Mouse (Mus musculus) c-Kit-positive CD71-positive TER-119-positive erythroid progenitor cells, embryonic 14.5 days (primary cell): ENCODE results near the gene Tmed10.

Source experiments
- DNase-seq: peaks from one replicate; pipeline ENCODE4 v3.0.0-alpha.2; 2013; ENCODE audit warnings: low spot score

Tmed10 gene

GRCm38 (mm10) chr12:85374561-85375272 is at the start of gene Tmed10:
Tmed10 (minus strand) TSS chr12:85374847.
- peak; percentile 91 for DNase-seq

GRCm38 (mm10) chr12:85423236-85423635 is 48.6 kb upstream of the Tmed10 start:
- no peak for DNase-seq

DNA sequence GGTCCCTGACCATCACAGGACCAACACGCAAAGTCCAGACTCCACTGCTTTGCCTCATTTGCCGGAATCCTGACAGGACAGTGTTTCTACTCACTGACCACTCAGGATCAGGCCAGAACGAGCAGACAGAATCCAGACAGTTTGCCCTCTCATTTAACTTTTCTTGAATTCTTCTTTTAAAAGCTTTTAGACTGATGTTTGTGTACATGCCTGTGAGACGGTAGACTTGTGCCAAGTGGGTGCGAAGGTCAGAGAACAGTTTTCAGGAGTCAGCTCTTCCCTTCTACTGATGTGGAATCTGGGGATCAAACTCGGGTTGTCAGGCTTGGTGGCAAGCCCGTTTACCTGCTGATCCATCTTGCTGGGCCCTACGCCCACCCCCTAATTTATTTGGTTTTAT is 47.9 kb upstream of the Tmed10 start:
- DNase-seq: no peak

DNA sequence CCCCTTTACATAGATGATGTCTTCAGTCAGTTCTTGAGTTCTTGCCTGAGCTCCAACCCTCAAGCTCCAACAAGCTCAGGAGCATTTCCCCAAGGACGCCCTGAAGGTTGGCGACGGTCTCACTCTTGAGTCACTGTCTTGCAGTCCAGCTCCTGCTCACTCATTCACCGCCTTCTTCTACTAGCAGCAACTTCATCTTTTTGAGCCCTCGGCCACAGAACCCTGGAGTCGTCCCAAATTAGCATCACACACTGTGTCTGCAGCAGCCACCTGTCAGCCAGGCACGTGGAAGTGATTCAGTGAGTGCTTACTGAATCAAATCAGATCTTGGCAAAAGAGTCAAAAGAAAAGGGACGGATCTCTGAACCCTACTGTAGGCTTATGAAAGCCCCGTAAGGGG is 46.3 kb upstream of the Tmed10 start:
- no peak for DNase-seq

DNA sequence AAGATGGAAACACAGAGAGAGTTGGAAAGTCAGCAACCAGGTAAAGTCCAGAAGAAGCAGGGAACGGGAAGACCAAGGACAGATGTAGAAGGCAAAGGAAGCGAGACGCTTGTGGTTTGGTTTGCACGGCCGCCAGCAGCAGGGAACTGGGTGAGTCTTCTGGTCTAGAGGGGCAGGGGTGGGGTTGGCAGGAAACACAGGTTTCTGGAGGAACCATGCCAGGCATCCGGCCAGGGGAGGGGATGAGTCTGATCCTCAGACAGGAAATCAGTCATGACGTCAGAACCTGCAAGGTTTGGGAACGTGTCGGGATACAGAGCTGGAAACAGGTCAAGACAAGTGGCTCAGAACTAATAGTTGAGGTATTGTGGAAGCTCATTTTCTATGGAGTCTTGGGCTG is 43.2 kb upstream of the Tmed10 start:
- DNase-seq: no peak

- DNase-seq: no peak
Measured at GRCm38 (mm10) chr12:85416298-85416697, 41.7 kb upstream of the Tmed10 start.

GRCm38 (mm10) chr12:85415876-85416275 is 41.2 kb upstream of the Tmed10 start:
- DNase-seq: no peak

DNA sequence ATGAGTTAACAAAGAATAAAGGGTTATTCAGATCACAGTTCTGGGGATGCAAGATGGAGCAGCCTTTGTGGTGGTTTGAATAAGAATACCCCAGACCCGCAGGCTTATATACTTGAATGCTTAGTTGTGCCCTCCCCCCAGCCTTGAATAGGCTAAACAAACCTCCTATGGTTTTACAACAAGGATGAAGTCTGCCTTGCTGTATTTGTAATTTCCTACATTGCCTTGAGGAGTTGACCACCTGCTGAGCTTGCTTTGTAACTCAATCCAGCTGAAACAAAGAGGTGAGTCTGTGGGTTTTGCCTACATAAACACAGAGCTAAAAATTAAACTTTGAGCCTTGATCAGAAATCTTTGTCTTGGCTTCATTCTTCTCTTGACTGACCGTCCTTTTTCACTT is 36.5 kb upstream of the Tmed10 start:
- no peak for DNase-seq

- no peak for DNase-seq
Measured at GRCm38 (mm10) chr12:85397960-85398272, 23.3 kb upstream of the Tmed10 start.

GRCm38 (mm10) chr12:85397063-85397959 is 22.7 kb upstream of the Tmed10 start:
- DNase-seq: no peak

GRCm38 (mm10) chr12:85393981-85394380 is 19.3 kb upstream of the Tmed10 start:
- no peak for DNase-seq

DNA sequence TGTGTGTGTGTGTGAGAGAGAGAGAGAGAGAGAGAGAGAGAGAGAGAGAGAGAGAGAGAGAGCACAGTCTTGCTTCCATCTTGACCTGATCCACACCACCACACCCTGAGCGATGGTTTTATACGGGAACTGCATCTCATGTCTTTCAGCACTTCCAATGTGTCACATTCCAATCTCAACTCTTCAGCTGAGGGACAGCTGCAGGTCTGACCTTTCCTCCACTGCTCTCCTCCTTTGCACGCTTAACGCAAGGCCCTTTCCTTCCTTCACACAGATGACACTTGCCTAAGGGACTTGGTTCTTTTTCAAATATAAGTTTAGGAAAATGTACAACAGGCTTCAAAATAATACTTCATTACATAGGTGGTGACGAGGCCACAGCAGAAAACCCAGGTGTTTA is 18.9 kb upstream of the Tmed10 start:
- no peak for DNase-seq

DNA sequence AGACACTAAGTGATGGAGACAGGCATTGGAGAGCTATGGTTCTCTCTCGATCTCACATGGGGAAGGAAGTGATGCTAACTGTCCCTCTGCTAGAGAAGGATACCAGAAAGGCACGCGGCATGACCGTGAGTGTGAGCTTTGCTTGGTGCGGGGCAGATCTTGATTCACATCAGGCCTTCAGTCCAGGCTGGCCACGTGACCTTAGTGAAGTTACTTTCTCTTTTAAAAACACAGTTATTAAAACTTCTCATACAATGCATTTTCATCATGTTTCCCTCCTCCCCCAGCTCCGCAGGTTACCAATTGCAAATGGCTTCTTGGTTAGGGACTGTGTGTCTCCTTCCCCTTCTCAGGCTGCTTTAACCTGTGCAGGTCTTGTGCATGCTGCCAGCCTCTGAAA is 16.5 kb upstream of the Tmed10 start:
- no peak for DNase-seq

GRCm38 (mm10) chr12:85389204-85390185 is 14.8 kb upstream of the Tmed10 start:
- no peak for DNase-seq

DNA sequence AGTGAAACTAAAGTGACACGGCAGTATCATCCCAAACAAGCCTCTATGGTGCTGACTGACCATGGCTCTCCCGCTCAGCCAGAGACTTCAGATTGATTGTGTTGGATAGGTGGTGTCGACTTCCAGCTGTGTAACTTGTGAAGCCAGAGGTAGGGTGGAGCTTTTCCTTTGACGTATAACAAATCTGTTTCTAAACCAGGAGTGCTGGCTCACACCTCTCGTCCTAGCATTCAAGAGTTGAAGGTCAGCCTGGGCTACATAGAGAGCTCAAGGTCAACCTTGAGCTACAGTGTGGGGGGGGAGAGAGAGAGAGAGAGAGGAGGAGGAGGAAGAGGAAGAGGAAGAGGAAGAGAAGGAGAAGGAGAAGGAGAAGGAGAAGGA is 11.3 kb upstream of the Tmed10 start:
- no peak for DNase-seq

DNA sequence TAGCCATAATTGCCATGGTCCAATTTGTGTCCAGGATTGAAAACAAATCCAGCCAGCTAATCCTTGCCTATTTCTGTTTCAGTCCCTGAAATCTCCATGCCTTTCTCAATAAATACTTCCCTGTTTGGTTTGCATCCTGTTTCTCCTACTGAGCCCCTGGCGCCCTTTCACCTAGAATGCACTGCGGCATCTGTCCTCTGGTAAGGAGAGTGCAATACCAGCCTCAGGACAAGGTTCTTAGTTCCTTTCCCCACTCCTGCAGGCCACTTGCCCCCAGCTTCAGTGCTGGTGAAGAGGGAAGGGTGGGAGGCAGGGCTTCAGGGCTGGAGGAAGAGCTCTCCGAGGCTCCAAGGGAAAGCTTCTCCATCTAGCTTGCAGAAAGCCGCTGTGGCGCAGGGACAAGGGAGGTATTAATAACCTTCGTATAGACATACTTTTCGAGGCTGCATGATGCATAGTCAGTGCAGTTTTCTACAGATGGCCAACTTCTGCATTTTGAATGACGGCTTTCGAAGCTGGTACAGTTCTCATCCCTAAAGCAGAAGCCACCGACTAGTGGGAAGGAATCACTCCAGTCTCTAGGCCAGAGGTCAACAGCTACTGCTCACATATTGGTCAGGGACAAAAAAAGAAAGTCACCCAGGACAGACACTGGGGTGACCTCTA is 10.8 kb upstream of the Tmed10 start:
- DNase-seq: no peak

DNA sequence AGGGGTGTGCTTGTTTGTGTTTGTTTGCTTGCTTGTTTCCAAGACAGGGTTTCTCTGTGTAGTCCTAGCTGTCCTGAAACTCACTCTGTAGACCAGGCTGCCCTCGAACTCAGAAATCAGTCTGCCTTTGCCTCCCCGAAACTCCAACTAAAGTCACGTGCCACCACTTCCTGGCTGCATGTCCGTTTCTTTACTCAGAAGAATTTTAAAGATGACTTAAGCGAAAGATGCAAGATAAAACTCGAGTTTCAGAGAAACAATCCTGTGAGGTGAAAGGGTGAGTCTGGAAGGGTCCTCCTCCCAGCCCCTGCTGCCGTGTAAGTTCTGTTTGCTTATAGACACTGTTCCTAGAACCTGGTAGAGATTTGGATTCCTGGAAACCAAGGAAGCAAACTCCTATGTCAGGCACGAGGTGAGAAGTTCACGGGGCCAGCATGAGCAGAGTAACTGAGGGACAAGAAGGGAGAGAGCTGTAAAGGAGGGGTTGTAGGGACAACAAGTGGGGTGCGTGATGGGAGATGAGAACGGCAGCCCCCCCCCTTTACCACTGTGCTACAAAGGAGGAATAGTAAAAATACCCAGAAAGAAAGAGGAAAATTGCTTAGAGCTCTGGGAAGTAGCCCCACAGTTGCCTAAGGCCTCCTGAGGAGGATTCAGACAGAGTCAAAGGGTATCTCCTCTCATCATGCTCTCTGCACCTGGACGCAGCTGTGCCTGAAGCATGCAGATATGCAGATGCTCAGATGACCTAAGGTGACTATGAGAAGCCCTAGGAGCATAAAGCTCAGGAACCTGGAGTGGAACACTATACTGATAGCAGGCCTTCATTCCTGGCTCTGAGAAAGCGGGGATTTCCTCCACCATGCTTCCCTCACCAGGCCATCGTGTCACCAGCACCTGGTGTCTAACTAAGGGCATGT is 8.4 kb upstream of the Tmed10 start:
- no peak for DNase-seq

DNA sequence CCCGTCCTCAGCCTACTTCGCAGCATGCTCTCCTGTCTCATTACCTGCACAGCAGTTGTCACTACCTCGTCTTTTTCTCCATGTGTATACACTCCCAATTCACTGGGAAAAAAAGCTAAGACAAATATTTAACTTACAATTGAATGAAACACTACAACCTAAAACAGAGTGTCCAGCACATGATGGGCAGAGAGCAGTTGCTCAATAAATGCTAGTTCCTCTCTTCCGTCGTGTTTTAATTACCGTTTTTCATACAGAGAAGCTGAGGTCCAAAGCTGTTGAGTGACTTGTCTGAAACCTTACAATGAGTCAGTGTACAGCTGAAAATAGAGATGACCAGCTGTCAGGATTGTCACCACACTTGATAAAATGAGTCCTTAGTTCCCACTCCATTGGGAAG is 6.9 kb upstream of the Tmed10 start:
- DNase-seq: no peak

DNA sequence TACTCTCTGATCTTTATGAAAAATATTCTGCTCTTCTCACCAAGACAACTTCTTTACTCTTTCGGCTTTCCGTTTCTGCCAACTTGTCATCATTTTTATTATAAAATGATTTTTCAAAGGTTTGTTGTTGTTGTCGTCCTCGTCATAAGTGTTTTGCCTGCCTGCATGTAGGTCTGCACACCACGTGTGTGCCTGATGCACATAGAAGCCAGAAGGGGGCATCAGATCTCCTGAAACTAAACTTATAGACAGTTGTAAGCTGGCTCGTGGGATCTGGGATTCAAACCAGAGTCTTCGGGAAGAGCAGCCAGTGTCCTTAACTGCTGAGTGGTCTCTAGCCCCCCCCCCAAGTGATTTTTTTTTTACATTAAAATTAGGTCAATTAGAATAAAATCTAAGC is 6.3 kb upstream of the Tmed10 start:
- DNase-seq: no peak

- no peak for DNase-seq
Measured at GRCm38 (mm10) chr12:85380308-85380707, 5.7 kb upstream of the Tmed10 start.

DNA sequence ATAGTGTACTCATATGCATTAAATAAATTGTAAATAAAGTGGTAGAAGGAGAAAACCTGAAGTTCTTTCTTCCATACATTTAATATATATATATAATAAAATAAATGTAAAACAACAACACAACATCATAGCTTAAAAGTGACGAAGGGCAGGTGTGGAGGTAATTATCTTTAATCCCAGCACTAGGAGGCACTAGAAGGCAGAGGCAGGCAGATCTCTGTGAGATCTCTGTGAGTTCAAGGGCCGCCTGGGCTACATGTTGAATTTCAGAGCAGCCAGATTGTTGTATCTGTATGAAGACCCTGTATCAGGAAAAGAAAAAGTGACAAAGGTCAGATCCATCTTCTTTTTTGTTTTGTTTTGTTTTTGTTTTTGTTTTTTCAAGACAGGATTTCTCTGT is 3.6 kb upstream of the Tmed10 start:
- DNase-seq: no peak
